Mouse (Mus musculus): Measurements from ENCODE around the gene Ankrd6.

The Ankrd6 gene

GRCm38 (mm10) chr4:32956423-32956822 lies 5.8 kb upstream of the Ankrd6 start:
- in situ Hi-C loops (cut with MboI; ENCODE audit: low pct_unique_long_range_greater_than_20kb in 1 of 2, low sequenced_read_pairs in 2 of 2, unreplicated experiment in 1 of 2) = loop anchor here (10.0 kb wide), 1 partner anchor 182 kb away; no protein-coding TSS in a partner anchor

- in situ Hi-C loops (cut with MboI; ENCODE audit: low pct_unique_long_range_greater_than_20kb in 1 of 2, low sequenced_read_pairs in 2 of 2, unreplicated experiment in 1 of 2) = loop anchor here (10.0 kb wide), 1 partner anchor 178 kb away; no protein-coding TSS in a partner anchor
Measured at GRCm38 (mm10) chr4:32952681-32953080, 2.0 kb upstream of the Ankrd6 start.

GRCm38 (mm10) chr4:32951035-32951940 lies 647 bp upstream of the Ankrd6 start:
- in situ Hi-C loops (cut with MboI; ENCODE audit: low pct_unique_long_range_greater_than_20kb in 1 of 2, low sequenced_read_pairs in 2 of 2, unreplicated experiment in 1 of 2) = loop anchor here (10.0 kb wide), 1 partner anchor 176 kb away; no protein-coding TSS in a partner anchor

GRCm38 (mm10) chr4:32948696-32949095 lies 1.9 kb downstream of the Ankrd6 start:
- in situ Hi-C loops (cut with MboI; ENCODE audit: low pct_unique_long_range_greater_than_20kb in 1 of 2, low sequenced_read_pairs in 2 of 2, unreplicated experiment in 1 of 2) = no loop called here

DNA sequence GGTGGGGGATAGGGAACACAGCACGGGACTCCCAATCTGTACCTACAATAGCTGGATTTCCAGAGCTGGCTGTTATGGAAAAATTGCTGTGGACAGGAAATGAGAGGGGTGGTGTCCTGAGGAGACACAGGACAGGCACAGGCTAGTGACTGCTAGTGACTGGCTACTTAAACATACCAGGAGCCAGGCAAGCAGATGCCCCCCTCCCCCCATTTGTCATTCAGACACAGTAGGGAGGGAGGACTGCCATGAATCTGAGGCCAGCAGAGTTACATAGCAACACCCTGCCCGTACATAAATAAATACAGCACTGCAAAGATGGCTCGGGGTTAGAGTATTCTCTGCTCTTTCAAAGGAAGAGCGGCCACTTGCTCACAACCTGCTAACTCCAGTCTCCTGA lies 3.0 kb downstream of the Ankrd6 start:
- in situ Hi-C loops (cut with MboI; ENCODE audit: low pct_unique_long_range_greater_than_20kb in 1 of 2, low sequenced_read_pairs in 2 of 2, unreplicated experiment in 1 of 2) = no loop called here

GRCm38 (mm10) chr4:32940984-32941383 lies 9.7 kb downstream of the Ankrd6 start:
- in situ Hi-C loops (cut with MboI; ENCODE audit: low pct_unique_long_range_greater_than_20kb in 1 of 2, low sequenced_read_pairs in 2 of 2, unreplicated experiment in 1 of 2) = no loop called here

- in situ Hi-C loops (cut with MboI; ENCODE audit: low pct_unique_long_range_greater_than_20kb in 1 of 2, low sequenced_read_pairs in 2 of 2, unreplicated experiment in 1 of 2) = no loop called here
Measured at GRCm38 (mm10) chr4:32939964-32940363, 10.7 kb downstream of the Ankrd6 start.

DNA sequence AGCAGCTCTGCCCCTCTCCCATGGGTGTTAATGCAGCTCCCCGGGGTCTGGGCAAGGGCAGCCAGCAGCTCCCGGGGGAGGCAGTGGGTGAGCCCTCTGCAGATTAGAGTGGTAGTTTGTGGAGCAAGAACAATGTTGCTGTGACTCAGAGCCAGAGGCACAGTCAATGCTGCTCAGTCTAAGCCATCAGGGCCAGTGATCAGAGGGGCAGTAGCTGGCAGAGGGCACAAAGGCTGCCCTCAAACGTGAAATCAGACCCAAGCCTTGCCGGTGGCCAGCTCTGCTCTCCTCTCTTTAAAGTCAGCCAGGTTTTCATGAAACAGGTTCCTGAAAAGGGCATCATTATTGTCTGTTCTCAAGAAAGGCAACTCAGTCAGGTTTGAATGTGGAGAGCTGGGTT lies 11.1 kb downstream of the Ankrd6 start:
- in situ Hi-C loops (cut with MboI; ENCODE audit: low pct_unique_long_range_greater_than_20kb in 1 of 2, low sequenced_read_pairs in 2 of 2, unreplicated experiment in 1 of 2) = no loop called here

DNA sequence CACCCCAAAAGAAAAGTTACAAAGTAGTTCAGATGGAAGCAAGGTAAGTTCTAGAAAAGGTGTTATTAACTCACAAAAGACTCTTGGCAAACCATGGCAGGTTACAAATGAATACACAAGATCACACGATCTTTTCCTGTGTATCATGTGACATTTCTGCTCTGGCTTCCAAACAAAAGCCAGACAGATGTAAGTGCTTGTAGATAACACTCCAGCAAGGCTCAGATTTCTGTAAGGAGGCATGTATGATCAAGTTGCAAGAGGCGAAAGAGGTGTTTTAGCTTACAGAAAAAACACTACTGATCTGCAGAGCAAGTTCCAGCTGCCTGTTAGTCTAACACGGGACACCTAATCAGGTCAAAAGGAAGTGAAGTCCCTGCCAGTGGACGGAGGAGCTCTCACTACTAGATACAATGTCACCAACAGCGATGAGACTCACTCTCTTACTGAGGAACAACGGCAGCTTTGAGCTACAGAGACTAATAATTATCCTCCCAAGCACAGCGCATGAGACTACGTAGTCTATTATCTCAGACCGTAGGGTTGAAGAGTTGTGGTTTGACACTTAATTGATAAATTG lies 13.8 kb downstream of the Ankrd6 start:
- in situ Hi-C loops (cut with MboI; ENCODE audit: low pct_unique_long_range_greater_than_20kb in 1 of 2, low sequenced_read_pairs in 2 of 2, unreplicated experiment in 1 of 2) = no loop called here

DNA sequence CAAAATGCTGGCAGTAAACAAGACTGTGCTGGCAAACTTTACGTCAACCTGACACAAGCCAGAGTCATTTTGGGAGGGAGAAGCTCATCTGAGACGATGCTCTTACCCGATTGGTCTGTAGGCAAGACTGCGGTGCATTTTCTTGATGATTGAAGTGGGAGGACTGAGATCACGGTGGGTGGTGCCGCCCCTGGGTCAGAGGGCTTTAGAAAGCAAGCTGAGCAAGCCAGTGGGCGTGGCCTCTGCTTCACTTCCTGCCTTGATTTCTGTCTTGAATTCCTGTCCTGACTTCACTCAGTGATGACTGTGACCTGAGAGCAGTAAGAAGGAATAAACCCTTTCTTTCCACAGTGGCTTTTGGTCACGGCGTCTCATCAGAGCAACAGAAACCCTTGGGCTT lies 18.6 kb downstream of the Ankrd6 start:
- in situ Hi-C loops (cut with MboI; ENCODE audit: low pct_unique_long_range_greater_than_20kb in 1 of 2, low sequenced_read_pairs in 2 of 2, unreplicated experiment in 1 of 2) = no loop called here

DNA sequence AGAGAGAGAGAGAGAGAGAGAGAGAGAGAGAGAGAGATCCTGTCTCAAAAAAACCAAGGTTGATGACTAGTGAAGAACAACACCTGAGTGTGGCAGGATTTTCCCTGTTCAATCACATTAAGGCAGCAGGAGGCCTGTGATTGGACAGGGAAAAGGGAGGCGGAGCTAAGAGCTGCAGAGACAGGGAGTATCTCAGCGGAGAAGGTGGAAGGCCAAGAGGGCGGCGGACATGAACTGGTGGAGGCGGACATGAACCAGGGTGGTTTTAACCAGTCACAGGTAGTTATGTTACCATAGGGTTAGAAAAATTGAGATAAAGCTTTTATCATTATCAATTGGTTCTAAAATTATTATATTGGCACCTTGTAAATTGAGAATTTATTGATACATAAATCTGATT lies 20.9 kb downstream of the Ankrd6 start:
- in situ Hi-C loops (cut with MboI; ENCODE audit: low pct_unique_long_range_greater_than_20kb in 1 of 2, low sequenced_read_pairs in 2 of 2, unreplicated experiment in 1 of 2) = no loop called here

DNA sequence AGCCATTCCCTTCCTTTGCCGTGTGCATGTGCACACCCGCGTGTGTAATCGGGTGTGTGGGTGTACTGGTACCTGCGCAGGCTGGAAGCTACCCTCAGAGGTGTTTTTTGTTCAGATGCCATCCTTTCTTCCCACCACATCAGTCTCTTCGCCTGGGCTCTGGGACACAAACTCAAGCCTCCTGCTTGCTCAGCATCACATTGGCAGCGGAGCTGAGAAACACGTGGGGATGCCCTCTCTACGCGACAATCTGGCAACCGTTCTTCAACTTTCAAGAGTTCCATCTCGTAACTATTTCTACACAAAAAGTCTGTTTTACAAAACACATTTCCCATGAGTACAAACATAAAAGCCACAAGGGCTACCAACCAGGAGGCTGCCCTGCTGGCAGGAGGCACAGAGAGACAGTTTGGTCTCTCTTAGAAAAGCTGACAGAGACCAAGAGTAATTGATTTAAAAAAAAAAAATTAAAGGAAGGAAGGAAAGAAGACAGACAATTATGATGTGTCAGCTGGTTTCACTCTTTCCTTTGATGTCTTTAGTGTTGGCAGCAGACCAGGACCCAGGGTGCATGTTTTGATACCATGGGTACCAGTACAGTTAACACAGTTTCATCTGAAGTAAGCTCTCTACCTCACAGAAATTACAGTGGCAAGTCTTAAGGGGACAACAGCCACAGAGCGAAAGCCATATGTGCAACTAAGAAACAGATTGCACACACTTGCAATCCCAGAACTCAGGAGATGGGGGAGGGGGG lies 21.8 kb downstream of the Ankrd6 start:
- in situ Hi-C loops (cut with MboI; ENCODE audit: low pct_unique_long_range_greater_than_20kb in 1 of 2, low sequenced_read_pairs in 2 of 2, unreplicated experiment in 1 of 2) = no loop called here

DNA sequence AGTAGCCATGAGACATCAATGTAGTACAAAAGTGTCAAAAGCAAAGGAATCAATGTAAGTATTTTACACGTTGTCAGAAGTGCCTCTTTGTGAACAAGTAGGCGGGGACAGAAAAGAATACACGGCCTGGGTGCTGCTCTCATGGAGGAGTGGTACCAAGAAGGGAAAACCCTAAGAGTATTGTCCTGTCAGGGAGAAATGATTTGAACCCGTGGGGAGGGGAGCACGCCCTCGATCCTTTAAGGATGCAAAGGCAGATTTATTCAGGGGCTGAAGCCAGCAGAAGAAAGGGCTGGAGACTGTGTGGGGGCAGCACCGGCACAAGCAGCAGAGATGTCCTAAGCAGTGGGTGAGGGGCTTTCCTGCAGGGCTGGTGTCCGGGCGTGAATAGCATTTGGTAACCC lies 26.7 kb downstream of the Ankrd6 start:
- in situ Hi-C loops (cut with MboI; ENCODE audit: low pct_unique_long_range_greater_than_20kb in 1 of 2, low sequenced_read_pairs in 2 of 2, unreplicated experiment in 1 of 2) = no loop called here

GRCm38 (mm10) chr4:32923436-32923835 lies 27.2 kb downstream of the Ankrd6 start:
- in situ Hi-C loops (cut with MboI; ENCODE audit: low pct_unique_long_range_greater_than_20kb in 1 of 2, low sequenced_read_pairs in 2 of 2, unreplicated experiment in 1 of 2) = no loop called here

- in situ Hi-C loops (cut with MboI; ENCODE audit: low pct_unique_long_range_greater_than_20kb in 1 of 2, low sequenced_read_pairs in 2 of 2, unreplicated experiment in 1 of 2) = no loop called here
Measured at GRCm38 (mm10) chr4:32922871-32923270, 27.8 kb downstream of the Ankrd6 start.

GRCm38 (mm10) chr4:32920863-32921262 lies 29.8 kb downstream of the Ankrd6 start:
- in situ Hi-C loops (cut with MboI; ENCODE audit: low pct_unique_long_range_greater_than_20kb in 1 of 2, low sequenced_read_pairs in 2 of 2, unreplicated experiment in 1 of 2) = no loop called here

- in situ Hi-C loops (cut with MboI; ENCODE audit: low pct_unique_long_range_greater_than_20kb in 1 of 2, low sequenced_read_pairs in 2 of 2, unreplicated experiment in 1 of 2) = no loop called here
Measured at GRCm38 (mm10) chr4:32918571-32918970, 32.1 kb downstream of the Ankrd6 start.

- in situ Hi-C loops (cut with MboI; ENCODE audit: low pct_unique_long_range_greater_than_20kb in 1 of 2, low sequenced_read_pairs in 2 of 2, unreplicated experiment in 1 of 2) = no loop called here
Measured at GRCm38 (mm10) chr4:32916689-32917385, 33.8 kb downstream of the Ankrd6 start.

DNA sequence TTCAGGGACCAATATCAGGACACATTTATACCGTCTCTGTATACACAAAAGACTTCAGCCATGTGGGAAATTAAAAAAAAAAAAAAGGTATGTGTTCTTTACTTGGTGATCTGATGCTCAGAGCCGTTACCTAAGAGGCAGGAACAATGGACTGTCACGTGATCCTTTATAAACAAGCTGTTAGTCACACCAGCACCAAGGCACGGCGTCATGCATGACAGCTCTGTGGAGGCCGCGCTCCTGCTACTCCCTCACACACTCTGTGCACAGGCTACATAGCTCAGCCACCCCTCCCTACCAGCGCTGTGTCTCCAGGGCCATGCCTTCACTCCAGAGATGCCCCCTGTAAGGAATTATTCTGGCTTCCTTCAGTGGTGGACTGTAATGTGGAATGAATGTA lies 34.7 kb downstream of the Ankrd6 start:
- in situ Hi-C loops (cut with MboI; ENCODE audit: low pct_unique_long_range_greater_than_20kb in 1 of 2, low sequenced_read_pairs in 2 of 2, unreplicated experiment in 1 of 2) = no loop called here

All from mouse embryonic stem cell (cell line).